Mouse (Mus musculus): ENCODE data around the gene Spaca3. TPM values are rescaled to one million over a fixed set of nuclear protein-coding genes. Genes with fewer than 3 reads are reported as not detected.

The Spaca3 gene
- total RNA-seq (2012; rRNA removed), result not detected in 2 replicates
- total RNA-seq (2014; rRNA removed), result not detected in 2 replicates
- not detected in 2 replicates for polyA plus RNA-seq (2012; ENCODE audit: insufficient read length, low read depth)

- H3K27me3 ChIP-seq (replicated peaks), result peaks cover 82% of the 10 kb centered on the region
- DNase-seq (ENCODE audit: extremely low read depth), result no peak
- TF ChIP-seq MAX (IDR thresholded peaks at IDR 0.05; ENCODE audit: low read length) (no peak), ZKSCAN1 (IDR thresholded peaks at IDR 0.05; ENCODE audit: borderline replicate concordance, low read depth, low read length) (no peak), ETS1 (conservative IDR thresholded peaks at IDR 0.05; ENCODE audit: low read depth, low read length) (no peak), MYC (IDR thresholded peaks at IDR 0.05; ENCODE audit: low read depth, low read length) (no peak), MEF2A (IDR thresholded peaks at IDR 0.05; ENCODE audit: borderline replicate concordance, low read depth, low read length) (no peak), CTCF (conservative IDR thresholded peaks at IDR 0.05 in 1 of 2, IDR thresholded peaks at IDR 0.05 in 1 of 2; ENCODE audit: low read depth in 2 of 2, low read length in 2 of 2) (no peak), POLR2A (IDR thresholded peaks at IDR 0.05; ENCODE audit: low read depth, low read length) (no peak), HCFC1 (IDR thresholded peaks at IDR 0.05; ENCODE audit: low read depth, low read length) (no peak), MAZ (IDR thresholded peaks at IDR 0.05; ENCODE audit: low read depth, low read length) (no peak)
- in situ Hi-C loops (cut with MboI; ENCODE audit: low pct_ligation_motif_present, low pct_unique_long_range_greater_than_20kb, low sequenced_read_pairs), result no loop called here
- no peak within 1 kb of the TSS for H3K27ac ChIP-seq (ENCODE audit: insufficient read depth, low read depth)
- no peak within 1 kb of the TSS for H3K9ac ChIP-seq (ENCODE audit: insufficient read depth, low read depth)
- H3K9me3 ChIP-seq (replicated peaks; ENCODE audit: low read length), result no peaks in the 10 kb centered on the region
- dilution Hi-C loops (cut with MboI; ENCODE audit: extremely low pct_ligation_motif_present, extremely low pct_unique_long_range_greater_than_20kb, low sequenced_read_pairs), result no loop called here
- no peak within 1 kb of the TSS for H3K4me3 ChIP-seq (replicated peaks in 1 of 3; ENCODE audit: low read depth in 2 of 3, low read length in 2 of 3, poor library complexity in 1 of 3)
- H3K4me2 ChIP-seq (ENCODE audit: insufficient read depth, low read depth, poor library complexity, severe bottlenecking), result no peak within 1 kb of the TSS
- no peaks in the 10 kb centered on the region for H3K4me1 ChIP-seq (ENCODE audit: control insufficient read depth in 1 of 2, insufficient read depth in 2 of 2)
- H3K79me2 ChIP-seq (replicated peaks; ENCODE audit: control insufficient read depth, extremely low read depth, insufficient read depth, poor library complexity, severe bottlenecking), result no peaks in the 10 kb centered on the region
- no peaks in the 10 kb centered on the region for H3K36me3 ChIP-seq (replicated peaks in 1 of 2; ENCODE audit: control insufficient read depth in 1 of 2, insufficient read depth in 1 of 2, low read length in 1 of 2)
These were observed at the start of gene Spaca3 for GRCm38 (mm10) chr11:80858065-80858464. Spaca3 (plus strand) TSS chr11:80858365.

GRCm38 (mm10) chr11:80808551-80809070 is 49.6 kb upstream of the Spaca3 start:
- H3K9me3 ChIP-seq (replicated peaks; ENCODE audit: low read length), result peaks cover 3% of the 10 kb centered on the region
- no peaks in the 10 kb centered on the region for H3K79me2 ChIP-seq (replicated peaks; ENCODE audit: control insufficient read depth, extremely low read depth, insufficient read depth, poor library complexity, severe bottlenecking)
- no peak overlapping the region for H3K4me3 ChIP-seq (replicated peaks in 1 of 3; ENCODE audit: low read depth in 2 of 3, low read length in 2 of 3, poor library complexity in 1 of 3)
- dilution Hi-C loops (cut with MboI; ENCODE audit: extremely low pct_ligation_motif_present, extremely low pct_unique_long_range_greater_than_20kb, low sequenced_read_pairs) (no loop called here), in situ Hi-C loops (cut with MboI; ENCODE audit: low pct_ligation_motif_present, low pct_unique_long_range_greater_than_20kb, low sequenced_read_pairs) (loop anchor here (25.0 kb wide), 2 partner anchors 346 to 521 kb away; no protein-coding TSS in a partner anchor)
- no peak overlapping the region for H3K27ac ChIP-seq (ENCODE audit: insufficient read depth, low read depth)
- peaks cover 10 to 27% of the 10 kb centered on the region in 2 experiments for H3K4me1 ChIP-seq (ENCODE audit: control insufficient read depth in 1 of 2, insufficient read depth in 2 of 2)
- H3K36me3 ChIP-seq (replicated peaks in 1 of 2; ENCODE audit: control insufficient read depth in 1 of 2, insufficient read depth in 1 of 2, low read length in 1 of 2), result peaks cover 0 to 10% of the 10 kb centered on the region in 2 experiments
- H3K9ac ChIP-seq (ENCODE audit: insufficient read depth, low read depth), result no peak overlapping the region
- H3K4me2 ChIP-seq (ENCODE audit: insufficient read depth, low read depth, poor library complexity, severe bottlenecking), result no peak overlapping the region
- H3K27me3 ChIP-seq (replicated peaks), result peaks cover 17% of the 10 kb centered on the region
- TF ChIP-seq ETS1 (conservative IDR thresholded peaks at IDR 0.05; ENCODE audit: low read depth, low read length) (no peak), CTCF (conservative IDR thresholded peaks at IDR 0.05 in 1 of 2, IDR thresholded peaks at IDR 0.05 in 1 of 2; ENCODE audit: low read depth in 2 of 2, low read length in 2 of 2) (peak in 1 of 2 experiments; percentile 52; a peak in 2 of 4 replicates), RAD21 (IDR thresholded peaks at IDR 0.05; ENCODE audit: low read depth, low read length) (peak; percentile 33), MAX (IDR thresholded peaks at IDR 0.05; ENCODE audit: low read length) (no peak)
- no peak for DNase-seq (ENCODE audit: extremely low read depth)

GRCm38 (mm10) chr11:80809666-80809992 is 48.5 kb upstream of the Spaca3 start:
- Histone ChIP-seq H3K4me2 (ENCODE audit: insufficient read depth, low read depth, poor library complexity, severe bottlenecking) (no peak overlapping the region), H3K27me3 (replicated peaks) (peaks cover 17% of the 10 kb centered on the region), H3K9ac (ENCODE audit: insufficient read depth, low read depth) (no peak overlapping the region), H3K79me2 (replicated peaks; ENCODE audit: control insufficient read depth, extremely low read depth, insufficient read depth, poor library complexity, severe bottlenecking) (no peaks in the 10 kb centered on the region), H3K4me1 (ENCODE audit: control insufficient read depth in 1 of 2, insufficient read depth in 2 of 2) (peaks cover 10 to 27% of the 10 kb centered on the region in 2 experiments), H3K9me3 (replicated peaks; ENCODE audit: low read length) (peaks cover 3% of the 10 kb centered on the region), H3K4me3 (replicated peaks in 1 of 3; ENCODE audit: low read depth in 2 of 3, low read length in 2 of 3, poor library complexity in 1 of 3) (peak overlapping the region in 1 of 3 experiments; percentile 53), H3K27ac (ENCODE audit: insufficient read depth, low read depth) (no peak overlapping the region), H3K36me3 (replicated peaks in 1 of 2; ENCODE audit: control insufficient read depth in 1 of 2, insufficient read depth in 1 of 2, low read length in 1 of 2) (peaks cover 0 to 17% of the 10 kb centered on the region in 2 experiments)
- in situ Hi-C loops (cut with MboI; ENCODE audit: low pct_ligation_motif_present, low pct_unique_long_range_greater_than_20kb, low sequenced_read_pairs) (loop anchor here (25.0 kb wide), 2 partner anchors 347 to 522 kb away; no protein-coding TSS in a partner anchor), dilution Hi-C loops (cut with MboI; ENCODE audit: extremely low pct_ligation_motif_present, extremely low pct_unique_long_range_greater_than_20kb, low sequenced_read_pairs) (no loop called here)
- TF ChIP-seq KAT2A (IDR thresholded peaks at IDR 0.05; ENCODE audit: insufficient replicate concordance, low read length) (no peak), UBTF (IDR thresholded peaks at IDR 0.05; ENCODE audit: low read depth, low read length) (no peak), MAX (IDR thresholded peaks at IDR 0.05; ENCODE audit: low read length) (no peak), IRF4 (IDR thresholded peaks at IDR 0.05; ENCODE audit: low read depth, low read length) (no peak), GABPA (IDR thresholded peaks at IDR 0.05; ENCODE audit: insufficient replicate concordance, low read depth, low read length) (no peak), USF2 (conservative IDR thresholded peaks at IDR 0.05; ENCODE audit: low read depth, low read length) (no peak), BHLHE40 (IDR thresholded peaks at IDR 0.05; ENCODE audit: low read depth, low read length) (no peak), MXI1 (IDR thresholded peaks at IDR 0.05; ENCODE audit: low read depth, low read length) (no peak), CTCF (conservative IDR thresholded peaks at IDR 0.05 in 1 of 2, IDR thresholded peaks at IDR 0.05 in 1 of 2; ENCODE audit: low read depth in 2 of 2, low read length in 2 of 2) (no peak)
- no peak for DNase-seq (ENCODE audit: extremely low read depth)

Data from CH12.LX (cell line).